Mouse (Mus musculus): ENCODE measurements around the gene A230072I06Rik. TPM values are rescaled to one million over a fixed set of nuclear protein-coding genes. Genes with fewer than 3 reads are reported as not detected.

A230072I06Rik gene
- total and polyA plus RNA-seq, 3 experiments, result not detected

DNA sequence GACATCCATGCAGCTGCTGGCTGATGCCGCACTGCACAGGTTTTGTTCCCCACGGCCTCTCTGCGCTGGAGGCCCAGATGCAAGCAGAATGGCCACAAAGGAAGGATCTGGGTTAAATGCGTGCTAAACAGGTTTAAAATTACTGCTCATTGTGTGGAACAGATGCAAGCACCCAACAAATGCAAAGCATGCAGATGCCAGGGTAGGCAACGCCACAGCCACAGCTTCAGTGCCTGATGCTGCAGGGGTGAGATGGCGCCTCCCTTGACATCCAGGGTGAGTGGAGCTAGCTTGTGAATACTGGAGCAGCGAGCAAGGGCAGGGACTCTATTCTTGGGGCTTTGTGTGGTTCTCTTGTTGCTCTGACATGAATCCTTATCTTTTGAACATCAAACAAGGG lies 39.8 kb upstream of the A230072I06Rik start:
- H3K4me1 ChIP-seq (ENCODE audit: control insufficient read depth in 1 of 2, insufficient read depth in 2 of 2, low read length in 2 of 2), result no peaks in the 10 kb centered on the region
- DNase-seq (ENCODE audit: low read depth, low spot score), result no peak
- no peak overlapping the region for H3K9ac ChIP-seq (ENCODE audit: control insufficient read depth, low read depth, low read length, poor library complexity, severe bottlenecking)
- no peaks in the 10 kb centered on the region for H3K79me2 ChIP-seq (ENCODE audit: control insufficient read depth, insufficient read depth, low read length, poor library complexity)
- no peaks in the 10 kb centered on the region for H3K36me3 ChIP-seq (ENCODE audit: control insufficient read depth in 1 of 2, insufficient read depth in 2 of 2, low read length in 2 of 2)
- no peak overlapping the region for H3K27ac ChIP-seq (ENCODE audit: control insufficient read depth, low read depth, low read length)
- H3K9me3 ChIP-seq (replicated peaks; ENCODE audit: insufficient read depth, low read length), result no peaks in the 10 kb centered on the region
- TF ChIP-seq ZKSCAN1 (IDR thresholded peaks at IDR 0.05; ENCODE audit: low read depth, low read length), result no peak
- TF ChIP-seq CHD1 (IDR thresholded peaks at IDR 0.05; ENCODE audit: low read depth, low read length), result no peak
- TF ChIP-seq POLR2AphosphoS2 (IDR thresholded peaks at IDR 0.05; ENCODE audit: low read length), result no peak
- no peak for TF ChIP-seq KAT2A (conservative IDR thresholded peaks at IDR 0.05; ENCODE audit: low read depth, low read length)
- TF ChIP-seq MYB (IDR thresholded peaks at IDR 0.05; ENCODE audit: low read depth, low read length), result no peak
- no peak for TF ChIP-seq ZNF384 (IDR thresholded peaks at IDR 0.05; ENCODE audit: low read depth, low read length)
- no peak for TF ChIP-seq ETS1 (IDR thresholded peaks at IDR 0.05; ENCODE audit: low read depth, low read length)
- TF ChIP-seq CTCF (IDR thresholded peaks at IDR 0.05 in 2 of 3, conservative IDR thresholded peaks at IDR 0.05 in 1 of 3; ENCODE audit: control insufficient read depth in 1 of 3, insufficient read depth in 1 of 3, low read depth in 2 of 3, low read length in 3 of 3, poor library complexity in 1 of 3, severe bottlenecking in 1 of 3), result no peak
- TF ChIP-seq E2F4 (IDR thresholded peaks at IDR 0.05; ENCODE audit: borderline replicate concordance, low read depth, low read length), result no peak
- TF ChIP-seq GABPA (IDR thresholded peaks at IDR 0.05; ENCODE audit: low read depth, low read length), result no peak
- no peak for TF ChIP-seq MAX (IDR thresholded peaks at IDR 0.05; ENCODE audit: low read length)
- TF ChIP-seq MAZ (IDR thresholded peaks at IDR 0.05; ENCODE audit: low read depth, low read length), result no peak
- no peak for TF ChIP-seq GATA1 (IDR thresholded peaks at IDR 0.05; ENCODE audit: low read depth, low read length)
- TF ChIP-seq UBTF (IDR thresholded peaks at IDR 0.05; ENCODE audit: borderline replicate concordance, insufficient read depth, low read depth, low read length), result no peak
- H3K27me3 ChIP-seq (ENCODE audit: control insufficient read depth in 1 of 2, insufficient read depth in 2 of 2, low read length in 2 of 2), result no peaks in the 10 kb centered on the region
- no peak overlapping the region for H3K4me3 ChIP-seq (ENCODE audit: control insufficient read depth in 1 of 2, insufficient read depth in 1 of 2, low read depth in 2 of 2, low read length in 2 of 2)

DNA sequence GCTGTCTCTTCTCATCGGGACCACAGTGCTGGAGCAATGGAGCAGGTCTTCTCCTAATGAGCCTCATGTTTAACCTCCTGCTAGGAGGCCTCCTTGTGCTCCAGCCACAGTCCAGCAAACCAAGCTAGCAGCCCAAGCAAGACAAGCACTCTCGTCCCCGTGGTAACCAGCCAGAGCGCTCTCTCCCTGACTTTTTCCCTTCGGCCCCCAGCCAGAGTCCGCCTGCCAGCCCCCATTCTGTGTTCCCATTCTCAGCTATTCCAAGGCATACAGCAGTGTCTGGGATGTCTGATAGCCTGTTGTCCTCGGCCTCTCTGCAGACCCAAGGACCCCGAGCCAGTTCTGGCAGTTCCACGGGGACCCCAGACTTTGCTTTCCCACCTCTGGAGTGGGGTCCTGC lies 38.5 kb upstream of the A230072I06Rik start:
- Histone ChIP-seq H3K4me1 (ENCODE audit: control insufficient read depth in 1 of 2, insufficient read depth in 2 of 2, low read length in 2 of 2) (no peaks in the 10 kb centered on the region), H3K27ac (ENCODE audit: control insufficient read depth, low read depth, low read length) (no peak overlapping the region), H3K4me3 (ENCODE audit: control insufficient read depth in 1 of 2, insufficient read depth in 1 of 2, low read depth in 2 of 2, low read length in 2 of 2) (no peak overlapping the region), H3K36me3 (ENCODE audit: control insufficient read depth in 1 of 2, insufficient read depth in 2 of 2, low read length in 2 of 2) (no peaks in the 10 kb centered on the region), H3K9ac (ENCODE audit: control insufficient read depth, low read depth, low read length, poor library complexity, severe bottlenecking) (no peak overlapping the region), H3K9me3 (replicated peaks; ENCODE audit: insufficient read depth, low read length) (no peaks in the 10 kb centered on the region), H3K27me3 (ENCODE audit: control insufficient read depth in 1 of 2, insufficient read depth in 2 of 2, low read length in 2 of 2) (no peaks in the 10 kb centered on the region), H3K79me2 (ENCODE audit: control insufficient read depth, insufficient read depth, low read length, poor library complexity) (no peaks in the 10 kb centered on the region)
- TF ChIP-seq SMC3 (IDR thresholded peaks at IDR 0.05; ENCODE audit: low read depth, low read length), result no peak
- TF ChIP-seq GATA1 (IDR thresholded peaks at IDR 0.05; ENCODE audit: low read depth, low read length), result no peak
- TF ChIP-seq BHLHE40 (IDR thresholded peaks at IDR 0.05; ENCODE audit: borderline replicate concordance, low read depth, low read length), result no peak
- no peak for TF ChIP-seq MYC (IDR thresholded peaks at IDR 0.05; ENCODE audit: low read depth, low read length)
- no peak for TF ChIP-seq USF2 (IDR thresholded peaks at IDR 0.05; ENCODE audit: borderline replicate concordance in 1 of 2, insufficient read depth in 1 of 2, low read depth in 1 of 2, low read length in 2 of 2)
- no peak for TF ChIP-seq JUND (IDR thresholded peaks at IDR 0.05; ENCODE audit: low read depth, low read length)
- no peak for TF ChIP-seq MAX (IDR thresholded peaks at IDR 0.05; ENCODE audit: low read length)
- no peak for TF ChIP-seq MEF2A (IDR thresholded peaks at IDR 0.05; ENCODE audit: extremely low read depth, insufficient replicate concordance, low read depth, low read length, poor library complexity, severe bottlenecking)
- no peak for TF ChIP-seq UBTF (IDR thresholded peaks at IDR 0.05; ENCODE audit: borderline replicate concordance, insufficient read depth, low read depth, low read length)
- no peak for TF ChIP-seq KAT2A (conservative IDR thresholded peaks at IDR 0.05; ENCODE audit: low read depth, low read length)
- TF ChIP-seq MXI1 (IDR thresholded peaks at IDR 0.05; ENCODE audit: low read depth, low read length), result no peak
- TF ChIP-seq ZMIZ1 (IDR thresholded peaks at IDR 0.05; ENCODE audit: low read depth, low read length), result no peak
- no peak for TF ChIP-seq CHD2 (IDR thresholded peaks at IDR 0.05; ENCODE audit: low read length)
- no peak for TF ChIP-seq EP300 (IDR thresholded peaks at IDR 0.05; ENCODE audit: low read depth in 1 of 2, low read length in 2 of 2)
- no peak for TF ChIP-seq MYB (IDR thresholded peaks at IDR 0.05; ENCODE audit: low read depth, low read length)
- TF ChIP-seq HCFC1 (IDR thresholded peaks at IDR 0.05; ENCODE audit: low read depth, low read length), result no peak
- no peak for TF ChIP-seq CTCF (IDR thresholded peaks at IDR 0.05 in 2 of 3, conservative IDR thresholded peaks at IDR 0.05 in 1 of 3; ENCODE audit: control insufficient read depth in 1 of 3, insufficient read depth in 1 of 3, low read depth in 2 of 3, low read length in 3 of 3, poor library complexity in 1 of 3, severe bottlenecking in 1 of 3)
- TF ChIP-seq SIN3A (IDR thresholded peaks at IDR 0.05; ENCODE audit: low read length), result no peak
- no peak for DNase-seq (ENCODE audit: low read depth, low spot score)
